Comparison of ENCODE assay signal across 8 mouse cellular contexts in the genomic region with DNA sequence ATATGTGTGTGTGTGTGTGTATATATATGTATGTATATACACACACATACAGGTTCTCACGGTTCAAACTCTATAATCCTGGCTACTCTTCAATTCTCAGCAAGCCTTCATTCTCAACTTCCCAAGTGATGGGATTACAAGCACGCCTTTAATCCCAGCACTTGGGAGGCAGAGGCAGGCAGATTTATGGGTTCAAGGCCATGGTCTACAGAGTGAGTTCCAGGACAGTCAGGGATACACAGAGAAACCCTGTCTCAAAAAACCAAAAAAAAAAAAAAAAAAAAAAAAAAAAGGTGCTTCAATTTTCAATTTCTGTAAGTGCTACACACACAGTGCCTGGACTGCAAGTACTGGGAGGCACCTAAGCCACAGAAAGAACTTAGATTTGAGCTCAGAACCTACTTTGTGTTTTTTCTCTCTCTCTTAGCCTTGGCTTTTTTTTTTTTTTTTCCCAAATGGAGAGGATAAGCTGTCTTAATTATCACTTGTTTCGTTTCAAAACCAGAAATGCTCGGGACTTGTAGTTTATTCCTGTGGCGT. TPM values are rescaled to one million over a fixed set of nuclear protein-coding genes. Genes with fewer than 3 reads are reported as not detected.
DNase-seq lines count a peak whose midpoint lies in the region; ATAC-seq and TF ChIP-seq lines count a peak whose summit lies in the region.

No protein-coding gene starts in this region.

- peaks cover 19% of the 10 kb centered on the region for H3K36me3 ChIP-seq in E14TG2a.4 (ENCODE audit: insufficient read depth, low read length)
- no peaks in the 10 kb centered on the region for H3K36me3 ChIP-seq in forebrain, embryonic 16.5 days (ENCODE audit: control insufficient read depth, insufficient read depth)
- H3K36me3 ChIP-seq in liver, embryonic 16.5 days (ENCODE audit: control insufficient read depth, insufficient read depth): no peaks in the 10 kb centered on the region
- no peaks in the 10 kb centered on the region for H3K36me3 ChIP-seq in thymus, adult 2 months (ENCODE audit: control insufficient read depth, insufficient read depth, low read length)

- DNase-seq in heart, adult 11 months: peak; percentile 61
- DNase-seq in heart, postnatal 36 days: no peak
- no peak for DNase-seq in thymus, adult 2 months
- no peak for DNase-seq in kidney, postnatal 4 days
- DNase-seq in kidney, adult 8-10 months: no peak

- peaks cover 31% of the 10 kb centered on the region for H3K4me1 ChIP-seq in E14TG2a.4 (replicated peaks; ENCODE audit: low read depth, low read length)
- H3K4me1 ChIP-seq in forebrain, embryonic 16.5 days (replicated peaks; ENCODE audit: control insufficient read depth, insufficient read depth, low read length): peaks cover 17% of the 10 kb centered on the region
- peaks cover 14% of the 10 kb centered on the region; the same call in 1 of the 2 replicates for H3K4me1 ChIP-seq in liver, embryonic 16.5 days (ENCODE audit: control insufficient read depth, low read depth, low read length)
- H3K4me1 ChIP-seq in thymus, adult 2 months (replicated peaks; ENCODE audit: control insufficient read depth, insufficient read depth, low read length): peaks cover 9% of the 10 kb centered on the region; the same call in 1 of the 2 replicates

- intact Hi-C loops in heart, postnatal 36 days (cut with DNase I): loop anchor here (5.0 kb wide), 2 partner anchors 109 to 331 kb away; a partner anchor contains a TSS

- no peaks in the 10 kb centered on the region for H3K27me3 ChIP-seq in E14TG2a.4 (ENCODE audit: insufficient read depth, low read length)
- H3K27me3 ChIP-seq in forebrain, embryonic 16.5 days (replicated peaks; ENCODE audit: control insufficient read depth, insufficient read depth, low read length): no peaks in the 10 kb centered on the region
- no peaks in the 10 kb centered on the region for H3K27me3 ChIP-seq in liver, embryonic 16.5 days (ENCODE audit: control insufficient read depth, insufficient read depth, low read depth, low read length)
- no peaks in the 10 kb centered on the region for H3K27me3 ChIP-seq in thymus, adult 2 months (ENCODE audit: control insufficient read depth, insufficient read depth, low read length)

- H3K4me2 ChIP-seq in forebrain, embryonic 16.5 days (ENCODE audit: low read length): peak overlapping the region; percentile 59
- peak overlapping the region; percentile 56 for H3K4me2 ChIP-seq in liver, embryonic 16.5 days (ENCODE audit: low read depth, low read length)

- no peak for TF ChIP-seq POLR2A in thymus, adult 2 months (IDR thresholded peaks at IDR 0.05; ENCODE audit: control insufficient read depth, extremely low read depth, insufficient read depth, low read length, poor library complexity)

- peak overlapping the region; percentile 76 for H3K4me3 ChIP-seq in E14TG2a.4 (replicated peaks; ENCODE audit: low read length)
- peak overlapping the region; percentile 84 for H3K4me3 ChIP-seq in forebrain, embryonic 16.5 days (replicated peaks; ENCODE audit: low read length)
- peak overlapping the region; percentile 90 for H3K4me3 ChIP-seq in liver, embryonic 16.5 days (ENCODE audit: low read depth, low read length)
- no peak overlapping the region for H3K4me3 ChIP-seq in thymus, adult 2 months (ENCODE audit: control insufficient read depth, insufficient read depth, low read length)

- ATAC-seq in forebrain, embryonic 16.5 days: no peak
- ATAC-seq in liver, embryonic 16.5 days (ENCODE audit: low read depth): no peak

- 50% methylated on average over 5 of the region's 5 CpGs for WGBS in forebrain, embryonic 16.5 days
- 44% methylated on average over 5 of the region's 5 CpGs for WGBS in liver, embryonic 16.5 days (ENCODE audit: insufficient replicate concordance)
- WGBS in thymus, adult 2 months: 44% methylated on average over 5 of the region's 5 CpGs

- peak overlapping the region; percentile 64 for H3K27ac ChIP-seq in forebrain, embryonic 16.5 days (ENCODE audit: low read length)
- peak overlapping the region; percentile 82 for H3K27ac ChIP-seq in liver, embryonic 16.5 days (ENCODE audit: low read length)
- no peak overlapping the region; the same call in 1 of the 2 replicates for H3K27ac ChIP-seq in thymus, adult 2 months (ENCODE audit: control insufficient read depth, insufficient read depth, low read length)

- no peak for TF ChIP-seq CTCF in E14TG2a.4 (conservative IDR thresholded peaks at IDR 0.05; ENCODE audit: low read length)
- no peak for TF ChIP-seq CTCF in thymus, adult 2 months (IDR thresholded peaks at IDR 0.05; ENCODE audit: borderline replicate concordance, control insufficient read depth, extremely low read depth, insufficient read depth, low read length, poor library complexity)

- H3K9me3 ChIP-seq in E14TG2a.4 (ENCODE audit: low read length): peaks cover 19% of the 10 kb centered on the region
- H3K9me3 ChIP-seq in forebrain, embryonic 16.5 days (ENCODE audit: control insufficient read depth, low read length): no peaks in the 10 kb centered on the region
- no peaks in the 10 kb centered on the region for H3K9me3 ChIP-seq in liver, embryonic 16.5 days (replicated peaks; ENCODE audit: control insufficient read depth, low read length)

- 0 out of 2 replicates have a peak overlapping the region, but pooled peaks have one; percentile 10 for H3K9ac ChIP-seq in forebrain, embryonic 16.5 days (replicated peaks; ENCODE audit: low read depth, low read length)
- peak overlapping the region; percentile 43 for H3K9ac ChIP-seq in liver, embryonic 16.5 days (ENCODE audit: low read depth, low read length)

RNA-seq across cellular contexts. Expression of a gene that starts 7.6 kb away (rescaled TPM):
- total RNA-seq in heart, postnatal 36 days (2021): 1 to 10 TPM; 5.7 to 8.4 TPM
- polyA plus RNA-seq in forebrain, embryonic 16.5 days (2015; fragmentation: Nextera tagmentation; extraction: Ambion mirVana): 3.9 and 4.5 TPM in 2 replicates
- polyA plus RNA-seq in liver, embryonic 16.5 days (2015; fragmentation: Nextera tagmentation; extraction: Ambion mirVana): 3.0 and 3.9 TPM in 2 replicates
- polyA plus RNA-seq in thymus, adult 2 months (2012; rRNA removed): 69.3 and 79.2 TPM in 2 replicates

RNA-seq across cellular contexts. Expression of a gene that starts 9.2 kb away (rescaled TPM):
- 1 to 10 TPM; 2.7 to 4.5 TPM for total RNA-seq in heart, postnatal 36 days (2021)
- 5.7 and 7.0 TPM in 2 replicates for polyA plus RNA-seq in forebrain, embryonic 16.5 days (2015; fragmentation: Nextera tagmentation; extraction: Ambion mirVana)
- polyA plus RNA-seq in liver, embryonic 16.5 days (2015; fragmentation: Nextera tagmentation; extraction: Ambion mirVana): 6.7 and 7.1 TPM in 2 replicates
- polyA plus RNA-seq in thymus, adult 2 months (2012; rRNA removed): 14.2 and 15.0 TPM in 2 replicates

RNA-seq across cellular contexts. Expression of a gene that starts 29.0 kb away (rescaled TPM):
- total RNA-seq in heart, postnatal 36 days (2021): not detected
- 1.1 and 1.3 TPM in 2 replicates for polyA plus RNA-seq in forebrain, embryonic 16.5 days (2015; fragmentation: Nextera tagmentation; extraction: Ambion mirVana)
- 0.11 and 0.55 TPM in 2 replicates for polyA plus RNA-seq in liver, embryonic 16.5 days (2015; fragmentation: Nextera tagmentation; extraction: Ambion mirVana)
- polyA plus RNA-seq in thymus, adult 2 months (2012; rRNA removed): 1.6 and 1.8 TPM in 2 replicates

RNA-seq across cellular contexts. Expression of a gene that starts 33.1 kb away (rescaled TPM):
- 10 to 100 TPM; 42.3 to 46.0 TPM for total RNA-seq in heart, postnatal 36 days (2021)
- 4.3 and 5.1 TPM in 2 replicates for polyA plus RNA-seq in forebrain, embryonic 16.5 days (2015; fragmentation: Nextera tagmentation; extraction: Ambion mirVana)
- 14.8 and 17.7 TPM in 2 replicates for polyA plus RNA-seq in liver, embryonic 16.5 days (2015; fragmentation: Nextera tagmentation; extraction: Ambion mirVana)
- polyA plus RNA-seq in thymus, adult 2 months (2012; rRNA removed): 168 and 185 TPM in 2 replicates

RNA-seq across cellular contexts. Expression of a gene that starts 48.3 kb away (rescaled TPM):
- total RNA-seq in heart, postnatal 36 days (2021): not detected
- polyA plus RNA-seq in forebrain, embryonic 16.5 days (2015; fragmentation: Nextera tagmentation; extraction: Ambion mirVana): 6.2 and 7.6 TPM in 2 replicates
- polyA plus RNA-seq in liver, embryonic 16.5 days (2015; fragmentation: Nextera tagmentation; extraction: Ambion mirVana): 11.3 and 13.1 TPM in 2 replicates
- polyA plus RNA-seq in thymus, adult 2 months (2012; rRNA removed): 4.3 and 4.5 TPM in 2 replicates

Comparison
In these comparisons a context has a peak if more than half of its experiments do, and no peak if none do; other contexts are left out.
1. RNA of a gene that starts 7.6 kb away (polyA plus RNA-seq): 69.3 to 79.2 TPM in thymus, adult 2 months; 3.0 to 3.9 TPM in liver, embryonic 16.5 days and 3.9 to 4.5 TPM in forebrain, embryonic 16.5 days; every median in the first group is over 10 times any median in the second.